Mouse (Mus musculus): ENCODE data around the gene Mthfd1. TPM values are rescaled to one million over a fixed set of nuclear protein-coding genes. Genes with fewer than 3 reads are reported as not detected.
A peak's percentile ranks its signal among the peaks of the same experiment; 100 is the strongest.

The Mthfd1 gene
- total RNA-seq (2012; rRNA removed), result 217 and 231 TPM in 2 replicates
- polyA plus RNA-seq (2012; ENCODE audit: insufficient read depth in 1 of 2, insufficient read length in 2 of 2, low read depth in 1 of 2, low replicate concordance in 2 of 2, missing spikeins in 1 of 2), result 100 to 1,000 TPM in 1 of 2 experiments, not detected in 1; 208 TPM

DNA sequence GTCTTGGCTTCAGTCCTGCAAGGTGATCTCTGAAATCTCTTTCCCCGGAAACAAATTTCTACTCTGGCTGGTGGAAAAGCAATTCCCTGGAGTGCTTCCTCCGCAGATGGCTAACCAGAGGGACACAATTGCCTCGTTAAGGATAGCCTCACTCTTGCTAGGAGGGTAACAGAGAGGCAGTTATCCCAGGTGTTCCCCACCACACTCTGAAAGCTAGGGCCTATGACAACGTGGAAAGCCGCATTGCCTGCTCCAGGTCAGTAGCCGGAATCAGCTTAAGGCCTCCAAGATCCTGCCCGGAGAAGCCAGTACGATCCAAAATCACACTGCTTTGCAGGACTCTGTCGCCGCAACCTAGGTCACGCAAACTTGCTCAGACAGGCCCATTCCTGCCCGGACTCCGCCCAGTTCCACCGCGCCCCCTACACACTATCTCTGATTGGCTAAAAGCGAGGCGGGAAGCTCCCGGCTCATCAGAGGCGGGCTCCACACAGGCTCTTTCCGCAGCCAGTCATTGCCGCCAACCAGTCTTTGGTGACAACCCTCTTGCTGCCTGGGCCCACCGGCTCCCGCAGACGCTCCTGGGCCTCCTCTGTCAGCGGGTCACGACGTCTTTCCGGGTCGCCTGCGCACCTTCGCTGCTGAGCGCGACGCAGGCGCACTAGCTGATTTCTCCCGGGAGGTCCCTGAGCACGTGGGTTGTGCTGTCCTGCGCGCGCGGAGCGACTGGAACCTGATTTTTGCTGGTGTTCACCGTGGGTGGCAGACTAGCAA lies at the start of gene Mthfd1:
Mthfd1 (plus strand) TSS at position 574 of the 774 bp plus-strand sequence.
- H3K4me1 ChIP-seq (ENCODE audit: control insufficient read depth in 1 of 2, insufficient read depth in 2 of 2, low read length in 2 of 2), result peaks cover 9 to 17% of the 10 kb centered on the region in 2 experiments
- H3K27ac ChIP-seq (ENCODE audit: control insufficient read depth, low read depth, low read length), result peak within 1 kb of the TSS; percentile 86
- H3K4me3 ChIP-seq (ENCODE audit: control insufficient read depth in 1 of 2, insufficient read depth in 1 of 2, low read depth in 2 of 2, low read length in 2 of 2), result peak within 1 kb of the TSS; percentile 65 to 89
- H3K79me2 ChIP-seq (ENCODE audit: control insufficient read depth, insufficient read depth, low read length, poor library complexity), result peaks cover 39% of the 10 kb centered on the region
- H3K27me3 ChIP-seq (ENCODE audit: control insufficient read depth in 1 of 2, insufficient read depth in 2 of 2, low read length in 2 of 2), result no peaks in the 10 kb centered on the region
- no peaks in the 10 kb centered on the region for H3K9me3 ChIP-seq (replicated peaks; ENCODE audit: insufficient read depth, low read length)
- H3K36me3 ChIP-seq (ENCODE audit: control insufficient read depth in 1 of 2, insufficient read depth in 2 of 2, low read length in 2 of 2), result peaks cover 6 to 30% of the 10 kb centered on the region in 2 experiments; a peak in 3 of 4 replicates
- peak; percentile 99 for DNase-seq (ENCODE audit: low read depth, low spot score)
- peak within 1 kb of the TSS; percentile 92 for H3K9ac ChIP-seq (ENCODE audit: control insufficient read depth, low read depth, low read length, poor library complexity, severe bottlenecking)
- TF ChIP-seq ELF1 (IDR thresholded peaks at IDR 0.05; ENCODE audit: low read depth, low read length) (peak; percentile 76), UBTF (IDR thresholded peaks at IDR 0.05; ENCODE audit: borderline replicate concordance, insufficient read depth, low read depth, low read length) (no peak), ETS1 (IDR thresholded peaks at IDR 0.05; ENCODE audit: low read depth, low read length) (no peak; the same call in 1 of the 2 replicates), GATA1 (IDR thresholded peaks at IDR 0.05; ENCODE audit: low read depth, low read length) (no peak), USF2 (IDR thresholded peaks at IDR 0.05; ENCODE audit: borderline replicate concordance in 1 of 2, insufficient read depth in 1 of 2, low read depth in 1 of 2, low read length in 2 of 2) (no peak), MAZ (IDR thresholded peaks at IDR 0.05; ENCODE audit: low read depth, low read length) (no peak), RCOR1 (IDR thresholded peaks at IDR 0.05; ENCODE audit: low read depth, low read length) (no peak), POLR2AphosphoS2 (IDR thresholded peaks at IDR 0.05; ENCODE audit: low read length) (peak; percentile 81), KAT2A (conservative IDR thresholded peaks at IDR 0.05; ENCODE audit: low read depth, low read length) (no peak; the same call in 1 of the 2 replicates), MYB (IDR thresholded peaks at IDR 0.05; ENCODE audit: low read depth, low read length) (no peak), MAX (IDR thresholded peaks at IDR 0.05; ENCODE audit: low read length) (peak; percentile 98), CHD1 (IDR thresholded peaks at IDR 0.05; ENCODE audit: low read depth, low read length) (no peak), TBP (IDR thresholded peaks at IDR 0.05; ENCODE audit: low read depth, low read length) (0 out of 2 replicates have a peak, but pooled peaks have one; percentile 21), BHLHE40 (IDR thresholded peaks at IDR 0.05; ENCODE audit: borderline replicate concordance, low read depth, low read length) (no peak), NELFE (IDR thresholded peaks at IDR 0.05; ENCODE audit: low read depth, low read length) (peak; percentile 62; the same call in 1 of the 2 replicates), MXI1 (IDR thresholded peaks at IDR 0.05; ENCODE audit: low read depth, low read length) (peak; percentile 100), JUND (IDR thresholded peaks at IDR 0.05; ENCODE audit: low read depth, low read length) (no peak), SMC3 (IDR thresholded peaks at IDR 0.05; ENCODE audit: low read depth, low read length) (no peak), POLR2A (IDR thresholded peaks at IDR 0.05; ENCODE audit: control insufficient read depth in 1 of 2, insufficient read depth in 1 of 2, low read depth in 1 of 2, low read length in 2 of 2, poor library complexity in 1 of 2) (peak in 1 of 2 experiments; percentile 82; a peak in 3 of 4 replicates), E2F4 (IDR thresholded peaks at IDR 0.05; ENCODE audit: borderline replicate concordance, low read depth, low read length) (peak; percentile 91; the same call in 1 of the 2 replicates), POLR2AphosphoS5 (IDR thresholded peaks at IDR 0.05; ENCODE audit: borderline replicate concordance, low read depth, low read length) (no peak), MEF2A (IDR thresholded peaks at IDR 0.05; ENCODE audit: extremely low read depth, insufficient replicate concordance, low read depth, low read length, poor library complexity, severe bottlenecking) (no peak), USF1 (IDR thresholded peaks at IDR 0.05; ENCODE audit: low read depth, low read length) (peak; percentile 86), ZC3H11A (IDR thresholded peaks at IDR 0.05; ENCODE audit: low read depth, low read length) (no peak), EP300 (IDR thresholded peaks at IDR 0.05; ENCODE audit: low read depth in 1 of 2, low read length in 2 of 2) (no peak), HCFC1 (IDR thresholded peaks at IDR 0.05; ENCODE audit: low read depth, low read length) (peak; percentile 86), MYC (IDR thresholded peaks at IDR 0.05; ENCODE audit: low read depth, low read length) (peak; percentile 99), SIN3A (IDR thresholded peaks at IDR 0.05; ENCODE audit: low read length) (peak; percentile 97), CTCF (IDR thresholded peaks at IDR 0.05 in 2 of 3, conservative IDR thresholded peaks at IDR 0.05 in 1 of 3; ENCODE audit: control insufficient read depth in 1 of 3, insufficient read depth in 1 of 3, low read depth in 2 of 3, low read length in 3 of 3, poor library complexity in 1 of 3, severe bottlenecking in 1 of 3) (no peak), ZMIZ1 (IDR thresholded peaks at IDR 0.05; ENCODE audit: low read depth, low read length) (peak; percentile 57; the same call in 1 of the 2 replicates), CHD2 (IDR thresholded peaks at IDR 0.05; ENCODE audit: low read length) (no peak), ZKSCAN1 (IDR thresholded peaks at IDR 0.05; ENCODE audit: low read depth, low read length) (no peak), MAFK (IDR thresholded peaks at IDR 0.05; ENCODE audit: borderline replicate concordance, low read depth, low read length) (no peak), TCF12 (IDR thresholded peaks at IDR 0.05; ENCODE audit: low read depth, low read length) (no peak), RAD21 (IDR thresholded peaks at IDR 0.05; ENCODE audit: low read depth, low read length) (no peak)

All from MEL (cell line).